Mouse (Mus musculus) heart, embryonic 11.5 days (tissue): ENCODE results near the gene Kif24. TPM values are rescaled to one million over a fixed set of nuclear protein-coding genes. Genes with fewer than 3 reads are reported as not detected.
A peak's percentile ranks its signal among the peaks of the same experiment; 100 is the strongest.

Source experiments
- ATAC-seq: fragments of 200-750 bp; cut with Nextera tagmentation; replicated peaks from 2 replicates; pipeline ENCODE4 v1.8.0; 2017; ENCODE audit warnings: moderate library complexity; ENCODE audit not compliant: insufficient number of reproducible peaks, low FRiP score, low TSS enrichment
- H3K27ac ChIP-seq: fragments of 300-500 bp; sonication (generic); 2 replicates; pipeline ENCODE4 v1.5.1; 2014; ENCODE audit warnings: mild to moderate bottlenecking, low read depth, low read length
- H3K27me3 ChIP-seq: fragments of 300-500 bp; sonication (generic); 2 replicates; pipeline ENCODE4 v1.6.1; 2014; ENCODE audit warnings: mild to moderate bottlenecking, low read length, mixed read lengths; ENCODE audit not compliant: control insufficient read depth, insufficient read depth
- H3K36me3 ChIP-seq: fragments of 300-500 bp; sonication (generic); 2 replicates; pipeline ENCODE4 v1.6.1; 2014; ENCODE audit warnings: mild to moderate bottlenecking, low read length, moderate library complexity, mixed read lengths; ENCODE audit not compliant: control insufficient read depth, insufficient read depth
- H3K4me1 ChIP-seq: fragments of 300-500 bp; sonication (generic); 2 replicates; pipeline ENCODE4 v1.6.1; 2014; ENCODE audit warnings: low read length; ENCODE audit not compliant: control insufficient read depth, insufficient read depth
- H3K4me2 ChIP-seq: fragments of 300-500 bp; sonication (generic); 2 replicates; pipeline ENCODE4 v1.6.1; 2014; ENCODE audit warnings: mild to moderate bottlenecking, moderate library complexity
- H3K4me3 ChIP-seq: fragments of 300-500 bp; sonication (generic); 2 replicates; pipeline ENCODE4 v1.5.1; 2014; ENCODE audit warnings: low read depth, low read length
- H3K9ac ChIP-seq: fragments of 300-500 bp; sonication (generic); 2 replicates; pipeline ENCODE4 v1.6.1; 2014; ENCODE audit warnings: mild to moderate bottlenecking, low read depth, low read length, moderate library complexity
- H3K9me3 ChIP-seq: fragments of 300-500 bp; sonication (generic); replicated peaks from 2 replicates; pipeline ENCODE4 v1.6.1; 2016; ENCODE audit warnings: low read length; ENCODE audit not compliant: control insufficient read depth
- WGBS: fragments of 180-500 bp; shearing (Covaris S2); extraction: QIAGEN DNeasy Blood & Tissue Kit; methylation state at CpG from one replicate; pipeline ENCODE4 v1.1.7; 2014; ENCODE audit not compliant: insufficient replicate concordance; 5-methylcytosine and 5-hydroxymethylcytosine counted together
- polyA plus RNA-seq: library from polyadenylated mRNA; unstranded; fragments of >200 nt; fragmentation: Nextera tagmentation; extraction: Ambion mirVana; gene quantifications from 2 replicates; pipeline ENCODE4 v1.2.1, GENCODE M21; 2014

The Kif24 gene
- polyA plus RNA-seq, 1 experiment from 2014 or later = 6.6 TPM

GRCm38 (mm10) chr4:41478751-41479455 is 14.2 kb upstream of the Kif24 start:
- H3K4me3 ChIP-seq = no peak overlapping the region
- whole genome bisulfite sequencing = 64% methylated on average over 4 of the region's 4 CpGs

GRCm38 (mm10) chr4:41477648-41478160 is 13.0 kb upstream of the Kif24 start:
- H3K27me3 ChIP-seq = no peaks in the 10 kb centered on the region
- H3K4me2 ChIP-seq = no peak overlapping the region
- no peak overlapping the region for H3K27ac ChIP-seq
- 80% methylated on average over 9 of the region's 9 CpGs for WGBS
- H3K4me3 ChIP-seq = no peak overlapping the region
- no peak for ATAC-seq
- peaks cover 2% of the 10 kb centered on the region; the same call in 1 of the 2 replicates for H3K36me3 ChIP-seq
- no peak overlapping the region for H3K9ac ChIP-seq
- H3K9me3 ChIP-seq = no peaks in the 10 kb centered on the region
- H3K4me1 ChIP-seq = no peaks in the 10 kb centered on the region

More at GRCm38 (mm10) chr4:41478751-41479455, 14.2 kb upstream of the Kif24 start:
- H3K9me3 ChIP-seq = no peaks in the 10 kb centered on the region
- no peak for ATAC-seq
- H3K4me1 ChIP-seq = no peaks in the 10 kb centered on the region
- H3K27ac ChIP-seq = no peak overlapping the region
- no peak overlapping the region for H3K9ac ChIP-seq
- no peak overlapping the region for H3K4me2 ChIP-seq
- no peaks in the 10 kb centered on the region for H3K27me3 ChIP-seq
- H3K36me3 ChIP-seq = peaks cover 2% of the 10 kb centered on the region; the same call in 1 of the 2 replicates

GRCm38 (mm10) chr4:41471384-41471689 is 6.7 kb upstream of the Kif24 start:
- H3K9ac ChIP-seq = no peak overlapping the region
- no peak overlapping the region for H3K4me3 ChIP-seq
- no peak overlapping the region for H3K4me2 ChIP-seq
- no peaks in the 10 kb centered on the region for H3K27me3 ChIP-seq
- WGBS = 87% methylated on average over 1 of the region's 1 CpGs
- ATAC-seq = no peak
- no peaks in the 10 kb centered on the region for H3K9me3 ChIP-seq
- H3K36me3 ChIP-seq = no peaks in the 10 kb centered on the region
- H3K27ac ChIP-seq = no peak overlapping the region
- no peaks in the 10 kb centered on the region for H3K4me1 ChIP-seq

- no peaks in the 10 kb centered on the region for H3K9me3 ChIP-seq
- H3K36me3 ChIP-seq = no peaks in the 10 kb centered on the region
- 40% methylated on average over 5 of the region's 5 CpGs for WGBS
- no peaks in the 10 kb centered on the region for H3K27me3 ChIP-seq
- H3K9ac ChIP-seq = no peak overlapping the region
- H3K27ac ChIP-seq = no peak overlapping the region
- H3K4me2 ChIP-seq = no peak overlapping the region
- H3K4me1 ChIP-seq = no peaks in the 10 kb centered on the region
- ATAC-seq = no peak
- H3K4me3 ChIP-seq = no peak overlapping the region
These were observed 6.1 kb upstream of the Kif24 start for GRCm38 (mm10) chr4:41470684-41471383.

GRCm38 (mm10) chr4:41470051-41470683 is 5.5 kb upstream of the Kif24 start:
- Histone ChIP-seq H3K27me3 (no peaks in the 10 kb centered on the region), H3K4me2 (no peak overlapping the region), H3K9ac (no peak overlapping the region), H3K9me3 (no peaks in the 10 kb centered on the region), H3K36me3 (no peaks in the 10 kb centered on the region), H3K4me1 (no peaks in the 10 kb centered on the region), H3K4me3 (no peak overlapping the region), H3K27ac (no peak overlapping the region)
- ATAC-seq = no peak
- 54% methylated on average over 7 of the region's 7 CpGs for WGBS

- Histone ChIP-seq H3K9ac (no peak overlapping the region), H3K4me1 (no peaks in the 10 kb centered on the region), H3K4me3 (no peak overlapping the region), H3K36me3 (no peaks in the 10 kb centered on the region), H3K9me3 (no peaks in the 10 kb centered on the region), H3K27me3 (no peaks in the 10 kb centered on the region), H3K27ac (no peak overlapping the region), H3K4me2 (no peak overlapping the region)
- WGBS = 79% methylated on average over 10 of the region's 10 CpGs
- ATAC-seq = no peak
These were observed 4.5 kb upstream of the Kif24 start for GRCm38 (mm10) chr4:41469199-41469598.

- H3K4me3 ChIP-seq = no peak overlapping the region
- 60% methylated on average over 17 of the region's 17 CpGs for WGBS
- no peaks in the 10 kb centered on the region for H3K27me3 ChIP-seq
- ATAC-seq = no peak
- H3K9ac ChIP-seq = no peak overlapping the region
- H3K4me2 ChIP-seq = no peak overlapping the region
- no peaks in the 10 kb centered on the region; the same call in 1 of the 2 replicates for H3K4me1 ChIP-seq
- no peaks in the 10 kb centered on the region for H3K36me3 ChIP-seq
- H3K9me3 ChIP-seq = no peaks in the 10 kb centered on the region
- H3K27ac ChIP-seq = no peak overlapping the region
These were observed 3.9 kb upstream of the Kif24 start for GRCm38 (mm10) chr4:41468396-41469080.

GRCm38 (mm10) chr4:41465287-41465665 is 589 bp upstream of the Kif24 start:
- no peaks in the 10 kb centered on the region for H3K27me3 ChIP-seq
- WGBS = 4% methylated on average over 17 of the region's 17 CpGs
- no peak for ATAC-seq
- no peaks in the 10 kb centered on the region; the same call in 1 of the 2 replicates for H3K4me1 ChIP-seq
- H3K4me3 ChIP-seq = peak overlapping the region; percentile 72
- H3K9ac ChIP-seq = peak overlapping the region; percentile 82
- no peaks in the 10 kb centered on the region for H3K36me3 ChIP-seq
- H3K27ac ChIP-seq = no peak overlapping the region
- H3K4me2 ChIP-seq = peak overlapping the region; percentile 67
- no peaks in the 10 kb centered on the region for H3K9me3 ChIP-seq
